Mouse (Mus musculus): Measurements from ENCODE around the gene Phf7.

GRCm38 (mm10) chr14:31269456-31270100, 18.5 kb upstream of the Phf7 start:
- no peak for TF ChIP-seq CTCF (IDR thresholded peaks at IDR 0.05; ENCODE audit: control insufficient read depth, insufficient read depth, insufficient read length)
- TF ChIP-seq MAX (IDR thresholded peaks at IDR 0.05), result no peak
- no peak for TF ChIP-seq USF1 (IDR thresholded peaks at IDR 0.05; ENCODE audit: low read depth)
- TF ChIP-seq MYOD1 (IDR thresholded peaks at IDR 0.05; ENCODE audit: control insufficient read depth, insufficient read length, low read depth), result no peak
- no peak for TF ChIP-seq CEBPB (IDR thresholded peaks at IDR 0.05; ENCODE audit: low read depth)
- TF ChIP-seq MYOG (IDR thresholded peaks at IDR 0.05; ENCODE audit: control insufficient read depth, extremely low read depth, insufficient read length), result no peak
